Mouse (Mus musculus): ENCODE results near the gene Thyn1. TPM values are rescaled to one million over a fixed set of nuclear protein-coding genes. Genes with fewer than 3 reads are reported as not detected.

Thyn1 gene
- total RNA-seq, 2 experiments from 2014 or later = 24.1 to 28.4 TPM

GRCm38 (mm10) chr9:27029022-27029827 is 29.7 kb downstream of the Thyn1 start:
- peak; percentile 7 for DNase-seq
- intact Hi-C loops (cut with DNase I; ENCODE audit: low total_unique reads) = no loop called here

- peak; percentile 96 for DNase-seq
- intact Hi-C loops (cut with DNase I; ENCODE audit: low total_unique reads) = no loop called here
Measured at GRCm38 (mm10) chr9:27029828-27030762, 30.6 kb downstream of the Thyn1 start, which contains the start of the genes Vps26b and Ncapd3. Vps26b (minus strand) TSS chr9:27030065. Ncapd3 (plus strand) TSS chr9:27030175.

GRCm38 (mm10) chr9:27030763-27031100 is 31.2 kb downstream of the Thyn1 start:
- DNase-seq = peak; percentile 9
- intact Hi-C loops (cut with DNase I; ENCODE audit: low total_unique reads) = no loop called here

GRCm38 (mm10) chr9:27043892-27044291 is 44.4 kb downstream of the Thyn1 start:
- intact Hi-C loops (cut with DNase I; ENCODE audit: low total_unique reads) = no loop called here
- DNase-seq = no peak

- intact Hi-C loops (cut with DNase I; ENCODE audit: low total_unique reads) = no loop called here
- DNase-seq = no peak
Measured at GRCm38 (mm10) chr9:27049492-27049891, 50.0 kb downstream of the Thyn1 start.

Other genes starting within 250 kb of the Thyn1 start
- gene Glb1l2, start 193.2 kb upstream of the Thyn1 start, total RNA-seq (2021) = 10 to 100 TPM in 1 of 2 experiments, 1 to 10 TPM in 1; 1.7 to 12.3 TPM
- not detected for gene Glb1l3, start 138.8 kb upstream of the Thyn1 start, total RNA-seq (2021)
- not detected for gene Gm1110, start 76.6 kb upstream of the Thyn1 start, total RNA-seq (2021)
- 10 to 100 TPM; 27.7 to 32.1 TPM for gene Acad8, start 144 bp upstream of the Thyn1 start, total RNA-seq (2021)
- gene Vps26b, start 30.4 kb downstream of the Thyn1 start, total RNA-seq (2021) = 10 to 100 TPM; 28.1 to 28.4 TPM
- gene Ncapd3, start 30.5 kb downstream of the Thyn1 start, total RNA-seq (2021) = 1 to 10 TPM; 5.1 to 6.8 TPM
- gene Jam3, start 155.7 kb downstream of the Thyn1 start, total RNA-seq (2021) = 10 to 100 TPM; 19.2 to 21.2 TPM